Mouse (Mus musculus): ENCODE results near the gene Efna1. TPM values are rescaled to one million over a fixed set of nuclear protein-coding genes. Genes with fewer than 3 reads are reported as not detected.

The Efna1 gene
- total and polyA plus RNA-seq, 3 experiments, result not detected

DNA sequence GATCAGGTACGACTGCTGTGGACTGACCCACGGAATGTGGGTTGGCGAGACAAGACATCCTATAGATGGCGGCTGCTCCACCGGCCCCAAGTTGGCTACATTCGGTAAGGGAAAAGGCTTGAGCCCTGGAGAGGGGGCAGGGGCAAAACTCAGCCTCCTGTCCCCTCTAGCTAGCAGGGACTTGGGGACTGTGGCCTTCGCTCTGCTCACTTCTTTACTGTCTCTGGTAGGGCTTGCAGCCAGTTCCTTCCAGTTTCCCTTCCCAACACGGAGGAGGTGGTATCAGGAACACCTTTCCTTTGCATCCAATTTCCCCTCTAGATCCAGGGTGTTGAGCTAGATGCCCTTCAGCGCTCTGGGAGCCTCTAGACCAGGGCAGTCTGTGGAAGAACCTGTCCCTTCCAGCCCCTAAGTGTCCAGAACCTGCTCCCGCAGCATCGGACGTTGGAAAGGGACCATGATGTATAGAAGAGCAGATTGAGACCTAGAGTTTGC, 55.6 kb downstream of the Efna1 start:
- TF ChIP-seq MAZ (IDR thresholded peaks at IDR 0.05; ENCODE audit: low read depth, low read length) (no peak), ZNF384 (IDR thresholded peaks at IDR 0.05; ENCODE audit: low read depth, low read length) (no peak), KAT2A (conservative IDR thresholded peaks at IDR 0.05; ENCODE audit: low read depth, low read length) (no peak), TBP (IDR thresholded peaks at IDR 0.05; ENCODE audit: low read depth, low read length) (no peak), TCF12 (IDR thresholded peaks at IDR 0.05; ENCODE audit: low read depth, low read length) (no peak), JUND (IDR thresholded peaks at IDR 0.05; ENCODE audit: low read depth, low read length) (no peak), CTCF (IDR thresholded peaks at IDR 0.05 in 2 of 3, conservative IDR thresholded peaks at IDR 0.05 in 1 of 3; ENCODE audit: control insufficient read depth in 1 of 3, insufficient read depth in 1 of 3, low read depth in 2 of 3, low read length in 3 of 3, poor library complexity in 1 of 3, severe bottlenecking in 1 of 3) (no peak), ELF1 (IDR thresholded peaks at IDR 0.05; ENCODE audit: low read depth, low read length) (no peak), POLR2A (IDR thresholded peaks at IDR 0.05; ENCODE audit: control insufficient read depth in 1 of 2, insufficient read depth in 1 of 2, low read depth in 1 of 2, low read length in 2 of 2, poor library complexity in 1 of 2) (no peak), USF1 (IDR thresholded peaks at IDR 0.05; ENCODE audit: low read depth, low read length) (no peak), GABPA (IDR thresholded peaks at IDR 0.05; ENCODE audit: low read depth, low read length) (no peak)
- Histone ChIP-seq H3K27ac (ENCODE audit: control insufficient read depth, low read depth, low read length) (no peak overlapping the region), H3K79me2 (ENCODE audit: control insufficient read depth, insufficient read depth, low read length, poor library complexity) (no peaks in the 10 kb centered on the region), H3K4me3 (ENCODE audit: control insufficient read depth in 1 of 2, insufficient read depth in 1 of 2, low read depth in 2 of 2, low read length in 2 of 2) (no peak overlapping the region), H3K4me1 (ENCODE audit: control insufficient read depth in 1 of 2, insufficient read depth in 2 of 2, low read length in 2 of 2) (peaks cover 2 to 8% of the 10 kb centered on the region in 2 experiments; a peak in 3 of 4 replicates), H3K9me3 (replicated peaks; ENCODE audit: insufficient read depth, low read length) (no peaks in the 10 kb centered on the region), H3K27me3 (ENCODE audit: control insufficient read depth in 1 of 2, insufficient read depth in 2 of 2, low read length in 2 of 2) (no peaks in the 10 kb centered on the region), H3K36me3 (ENCODE audit: control insufficient read depth in 1 of 2, insufficient read depth in 2 of 2, low read length in 2 of 2) (peaks cover 0 to 2% of the 10 kb centered on the region in 2 experiments; a peak in 1 of 4 replicates), H3K9ac (ENCODE audit: control insufficient read depth, low read depth, low read length, poor library complexity, severe bottlenecking) (no peak overlapping the region)
- DNase-seq (ENCODE audit: low read depth, low spot score), result no peak

DNA sequence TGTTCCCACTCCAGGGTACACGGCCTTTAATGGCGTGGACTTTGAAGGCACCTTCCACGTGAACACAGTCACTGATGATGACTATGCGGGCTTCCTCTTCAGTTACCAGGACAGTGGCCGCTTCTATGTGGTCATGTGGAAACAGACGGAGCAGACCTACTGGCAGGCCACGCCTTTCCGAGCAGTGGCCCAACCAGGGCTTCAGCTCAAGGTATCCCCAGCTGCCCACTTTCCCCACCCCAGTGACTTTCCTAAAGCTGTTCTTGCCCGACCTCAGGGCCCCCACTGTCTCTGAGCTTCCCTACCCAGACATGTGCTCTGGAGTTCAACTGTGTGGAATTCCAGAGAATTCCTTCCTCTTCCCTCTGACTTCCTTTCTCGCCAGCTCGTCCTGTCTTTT, 56.1 kb downstream of the Efna1 start:
- Histone ChIP-seq H3K36me3 (ENCODE audit: control insufficient read depth in 1 of 2, insufficient read depth in 2 of 2, low read length in 2 of 2) (peaks cover 0 to 2% of the 10 kb centered on the region in 2 experiments; a peak in 1 of 4 replicates), H3K27me3 (ENCODE audit: control insufficient read depth in 1 of 2, insufficient read depth in 2 of 2, low read length in 2 of 2) (no peaks in the 10 kb centered on the region), H3K27ac (ENCODE audit: control insufficient read depth, low read depth, low read length) (no peak overlapping the region), H3K9ac (ENCODE audit: control insufficient read depth, low read depth, low read length, poor library complexity, severe bottlenecking) (no peak overlapping the region), H3K4me1 (ENCODE audit: control insufficient read depth in 1 of 2, insufficient read depth in 2 of 2, low read length in 2 of 2) (peaks cover 2 to 8% of the 10 kb centered on the region in 2 experiments; a peak in 3 of 4 replicates), H3K4me3 (ENCODE audit: control insufficient read depth in 1 of 2, insufficient read depth in 1 of 2, low read depth in 2 of 2, low read length in 2 of 2) (no peak overlapping the region), H3K79me2 (ENCODE audit: control insufficient read depth, insufficient read depth, low read length, poor library complexity) (no peaks in the 10 kb centered on the region), H3K9me3 (replicated peaks; ENCODE audit: insufficient read depth, low read length) (no peaks in the 10 kb centered on the region)
- no peak for TF ChIP-seq MXI1 (IDR thresholded peaks at IDR 0.05; ENCODE audit: low read depth, low read length)
- no peak for TF ChIP-seq RCOR1 (IDR thresholded peaks at IDR 0.05; ENCODE audit: low read depth, low read length)
- no peak for TF ChIP-seq BHLHE40 (IDR thresholded peaks at IDR 0.05; ENCODE audit: borderline replicate concordance, low read depth, low read length)
- TF ChIP-seq ZMIZ1 (IDR thresholded peaks at IDR 0.05; ENCODE audit: low read depth, low read length), result no peak
- TF ChIP-seq CHD1 (IDR thresholded peaks at IDR 0.05; ENCODE audit: low read depth, low read length), result no peak
- no peak for TF ChIP-seq MEF2A (IDR thresholded peaks at IDR 0.05; ENCODE audit: extremely low read depth, insufficient replicate concordance, low read depth, low read length, poor library complexity, severe bottlenecking)
- TF ChIP-seq ZNF384 (IDR thresholded peaks at IDR 0.05; ENCODE audit: low read depth, low read length), result no peak
- no peak for TF ChIP-seq TAL1 (IDR thresholded peaks at IDR 0.05; ENCODE audit: low read length)
- TF ChIP-seq ELF1 (IDR thresholded peaks at IDR 0.05; ENCODE audit: low read depth, low read length), result no peak
- TF ChIP-seq POLR2AphosphoS2 (IDR thresholded peaks at IDR 0.05; ENCODE audit: low read length), result no peak
- no peak for TF ChIP-seq CTCF (IDR thresholded peaks at IDR 0.05 in 2 of 3, conservative IDR thresholded peaks at IDR 0.05 in 1 of 3; ENCODE audit: control insufficient read depth in 1 of 3, insufficient read depth in 1 of 3, low read depth in 2 of 3, low read length in 3 of 3, poor library complexity in 1 of 3, severe bottlenecking in 1 of 3)
- DNase-seq (ENCODE audit: low read depth, low spot score), result no peak

Other genes starting within 250 kb of the Efna1 start
- 32.2 and 40.8 TPM in 2 replicates for gene Rusc1, start 187.8 kb downstream of the Efna1 start, total RNA-seq (2012; rRNA removed)
- 10 to 100 TPM in 1 of 2 experiments, not detected in 1; 58.9 TPM for gene Rusc1, start 187.8 kb downstream of the Efna1 start, polyA plus RNA-seq (2012; ENCODE audit: insufficient read depth in 1 of 2, insufficient read length in 2 of 2, low read depth in 1 of 2, low replicate concordance in 2 of 2, missing spikeins in 1 of 2)
- gene Gm43738, start 180.0 kb downstream of the Efna1 start, total RNA-seq (2012; rRNA removed), result not detected in 2 replicates
- not detected for gene Gm43738, start 180.0 kb downstream of the Efna1 start, polyA plus RNA-seq (2012; ENCODE audit: insufficient read depth in 1 of 2, insufficient read length in 2 of 2, low read depth in 1 of 2, low replicate concordance in 2 of 2, missing spikeins in 1 of 2)
- gene Fdps, start 179.2 kb downstream of the Efna1 start, total RNA-seq (2012; rRNA removed), result 239 and 267 TPM in 2 replicates
- gene Fdps, start 179.2 kb downstream of the Efna1 start, polyA plus RNA-seq (2012; ENCODE audit: insufficient read depth in 1 of 2, insufficient read length in 2 of 2, low read depth in 1 of 2, low replicate concordance in 2 of 2, missing spikeins in 1 of 2), result 100 to 1,000 TPM in 1 of 2 experiments, not detected in 1; 226 TPM
- gene Pklr, start 145.0 kb downstream of the Efna1 start, total RNA-seq (2012; rRNA removed), result 41.1 and 53.2 TPM in 2 replicates
- gene Pklr, start 145.0 kb downstream of the Efna1 start, polyA plus RNA-seq (2012; ENCODE audit: insufficient read depth in 1 of 2, insufficient read length in 2 of 2, low read depth in 1 of 2, low replicate concordance in 2 of 2, missing spikeins in 1 of 2), result 100 to 1,000 TPM; 133 to 185 TPM
- gene Hcn3, start 120.9 kb downstream of the Efna1 start, total RNA-seq (2012; rRNA removed), result 4.0 TPM in 2 replicates
- gene Hcn3, start 120.9 kb downstream of the Efna1 start, polyA plus RNA-seq (2012; ENCODE audit: insufficient read depth in 1 of 2, insufficient read length in 2 of 2, low read depth in 1 of 2, low replicate concordance in 2 of 2, missing spikeins in 1 of 2), result 1 to 10 TPM in 1 of 2 experiments, not detected in 1; 7.4 TPM
- 27.5 and 28.2 TPM in 2 replicates for gene Clk2, start 116.3 kb downstream of the Efna1 start, total RNA-seq (2012; rRNA removed)
- 100 to 1,000 TPM in 1 of 2 experiments, 10 to 100 TPM in 1; 83.6 to 138 TPM for gene Clk2, start 116.3 kb downstream of the Efna1 start, polyA plus RNA-seq (2012; ENCODE audit: insufficient read depth in 1 of 2, insufficient read length in 2 of 2, low read depth in 1 of 2, low replicate concordance in 2 of 2, missing spikeins in 1 of 2)
- gene Scamp3, start 103.7 kb downstream of the Efna1 start, total RNA-seq (2012; rRNA removed), result 78.1 and 101 TPM in 2 replicates
- 100 to 1,000 TPM in 1 of 2 experiments, not detected in 1; 287 TPM for gene Scamp3, start 103.7 kb downstream of the Efna1 start, polyA plus RNA-seq (2012; ENCODE audit: insufficient read depth in 1 of 2, insufficient read length in 2 of 2, low read depth in 1 of 2, low replicate concordance in 2 of 2, missing spikeins in 1 of 2)
- gene Fam189b, start 98.0 kb downstream of the Efna1 start, total RNA-seq (2012; rRNA removed), result 6.2 and 7.0 TPM in 2 replicates
- 10 to 100 TPM in 1 of 2 experiments, not detected in 1; 35.3 TPM for gene Fam189b, start 98.0 kb downstream of the Efna1 start, polyA plus RNA-seq (2012; ENCODE audit: insufficient read depth in 1 of 2, insufficient read length in 2 of 2, low read depth in 1 of 2, low replicate concordance in 2 of 2, missing spikeins in 1 of 2)
- gene Gba, start 78.2 kb downstream of the Efna1 start, total RNA-seq (2012; rRNA removed), result 42.8 and 49.1 TPM in 2 replicates
- gene Gba, start 78.2 kb downstream of the Efna1 start, polyA plus RNA-seq (2012; ENCODE audit: insufficient read depth in 1 of 2, insufficient read length in 2 of 2, low read depth in 1 of 2, low replicate concordance in 2 of 2, missing spikeins in 1 of 2), result 10 to 100 TPM in 1 of 2 experiments, not detected in 1; 55.0 TPM
- 1.8 and 3.4 TPM in 2 replicates for gene Thbs3, start 66.0 kb downstream of the Efna1 start, total RNA-seq (2012; rRNA removed)
- gene Thbs3, start 66.0 kb downstream of the Efna1 start, polyA plus RNA-seq (2012; ENCODE audit: insufficient read depth in 1 of 2, insufficient read length in 2 of 2, low read depth in 1 of 2, low replicate concordance in 2 of 2, missing spikeins in 1 of 2), result 1 to 10 TPM in 1 of 2 experiments, not detected in 1; 4.9 TPM
- gene Mtx1, start 54.1 kb downstream of the Efna1 start, total RNA-seq (2012; rRNA removed), result 312 and 314 TPM in 2 replicates
- 100 to 1,000 TPM in 1 of 2 experiments, not detected in 1; 369 TPM for gene Mtx1, start 54.1 kb downstream of the Efna1 start, polyA plus RNA-seq (2012; ENCODE audit: insufficient read depth in 1 of 2, insufficient read length in 2 of 2, low read depth in 1 of 2, low replicate concordance in 2 of 2, missing spikeins in 1 of 2)
- gene Muc1, start 52.1 kb downstream of the Efna1 start, total RNA-seq (2012; rRNA removed), result 0.04 and 0.13 TPM in 2 replicates
- gene Muc1, start 52.1 kb downstream of the Efna1 start, polyA plus RNA-seq (2012; ENCODE audit: insufficient read depth in 1 of 2, insufficient read length in 2 of 2, low read depth in 1 of 2, low replicate concordance in 2 of 2, missing spikeins in 1 of 2), result 1 to 10 TPM in 1 of 2 experiments, not detected in 1; 1.1 TPM
- gene Krtcap2, start 35.2 kb downstream of the Efna1 start, total RNA-seq (2012; rRNA removed), result 171 and 180 TPM in 2 replicates
- gene Krtcap2, start 35.2 kb downstream of the Efna1 start, polyA plus RNA-seq (2012; ENCODE audit: insufficient read depth in 1 of 2, insufficient read length in 2 of 2, low read depth in 1 of 2, low replicate concordance in 2 of 2, missing spikeins in 1 of 2), result 100 to 1,000 TPM in 1 of 2 experiments, not detected in 1; 497 TPM
- 2.4 and 3.3 TPM in 2 replicates for gene Trim46, start 34.8 kb downstream of the Efna1 start, total RNA-seq (2012; rRNA removed)
- 1 to 10 TPM in 1 of 2 experiments, not detected in 1; 7.7 TPM for gene Trim46, start 34.8 kb downstream of the Efna1 start, polyA plus RNA-seq (2012; ENCODE audit: insufficient read depth in 1 of 2, insufficient read length in 2 of 2, low read depth in 1 of 2, low replicate concordance in 2 of 2, missing spikeins in 1 of 2)
- gene Dpm3, start 21.8 kb downstream of the Efna1 start, total RNA-seq (2012; rRNA removed), result 246 and 271 TPM in 2 replicates
- gene Dpm3, start 21.8 kb downstream of the Efna1 start, polyA plus RNA-seq (2012; ENCODE audit: insufficient read depth in 1 of 2, insufficient read length in 2 of 2, low read depth in 1 of 2, low replicate concordance in 2 of 2, missing spikeins in 1 of 2), result 100 to 1,000 TPM in 1 of 2 experiments, not detected in 1; 237 TPM
- gene Slc50a1, start 10.6 kb downstream of the Efna1 start, total RNA-seq (2012; rRNA removed), result 17.2 and 22.5 TPM in 2 replicates
- gene Slc50a1, start 10.6 kb downstream of the Efna1 start, polyA plus RNA-seq (2012; ENCODE audit: insufficient read depth in 1 of 2, insufficient read length in 2 of 2, low read depth in 1 of 2, low replicate concordance in 2 of 2, missing spikeins in 1 of 2), result 10 to 100 TPM in 1 of 2 experiments, not detected in 1; 45.9 TPM
- 0.54 and 0.78 TPM in 2 replicates for gene Efna3, start 41.8 kb upstream of the Efna1 start, total RNA-seq (2012; rRNA removed)
- 1 to 10 TPM in 1 of 2 experiments, not detected in 1; 1.2 TPM for gene Efna3, start 41.8 kb upstream of the Efna1 start, polyA plus RNA-seq (2012; ENCODE audit: insufficient read depth in 1 of 2, insufficient read length in 2 of 2, low read depth in 1 of 2, low replicate concordance in 2 of 2, missing spikeins in 1 of 2)
- gene Efna4, start 56.9 kb upstream of the Efna1 start, total RNA-seq (2012; rRNA removed), result 1.4 and 1.9 TPM in 2 replicates
- gene Efna4, start 56.9 kb upstream of the Efna1 start, polyA plus RNA-seq (2012; ENCODE audit: insufficient read depth in 1 of 2, insufficient read length in 2 of 2, low read depth in 1 of 2, low replicate concordance in 2 of 2, missing spikeins in 1 of 2), result 1 to 10 TPM in 1 of 2 experiments, not detected in 1; 4.5 TPM
- gene Adam15, start 68.9 kb upstream of the Efna1 start, total RNA-seq (2012; rRNA removed), result 15.3 and 16.9 TPM in 2 replicates
- 10 to 100 TPM in 1 of 2 experiments, not detected in 1; 43.2 TPM for gene Adam15, start 68.9 kb upstream of the Efna1 start, polyA plus RNA-seq (2012; ENCODE audit: insufficient read depth in 1 of 2, insufficient read length in 2 of 2, low read depth in 1 of 2, low replicate concordance in 2 of 2, missing spikeins in 1 of 2)
- gene Dcst2, start 80.8 kb upstream of the Efna1 start, total RNA-seq (2012; rRNA removed), result not detected in 2 replicates
- under 1 TPM in 1 of 2 experiments, not detected in 1; 0.06 TPM for gene Dcst2, start 80.8 kb upstream of the Efna1 start, polyA plus RNA-seq (2012; ENCODE audit: insufficient read depth in 1 of 2, insufficient read length in 2 of 2, low read depth in 1 of 2, low replicate concordance in 2 of 2, missing spikeins in 1 of 2)
- gene Dcst1, start 84.1 kb upstream of the Efna1 start, total RNA-seq (2012; rRNA removed), result 0.08 TPM in 1 of 2 replicates, not detected in the other
- under 1 TPM in 1 of 2 experiments, not detected in 1; 0.29 TPM for gene Dcst1, start 84.1 kb upstream of the Efna1 start, polyA plus RNA-seq (2012; ENCODE audit: insufficient read depth in 1 of 2, insufficient read length in 2 of 2, low read depth in 1 of 2, low replicate concordance in 2 of 2, missing spikeins in 1 of 2)
- gene Zbtb7b, start 113.6 kb upstream of the Efna1 start, total RNA-seq (2012; rRNA removed), result 8.1 and 8.5 TPM in 2 replicates
- gene Zbtb7b, start 113.6 kb upstream of the Efna1 start, polyA plus RNA-seq (2012; ENCODE audit: insufficient read depth in 1 of 2, insufficient read length in 2 of 2, low read depth in 1 of 2, low replicate concordance in 2 of 2, missing spikeins in 1 of 2), result 10 to 100 TPM in 1 of 2 experiments, not detected in 1; 20.1 TPM
- not detected in 2 replicates for gene Lenep, start 121.7 kb upstream of the Efna1 start, total RNA-seq (2012; rRNA removed)
- gene Lenep, start 121.7 kb upstream of the Efna1 start, polyA plus RNA-seq (2012; ENCODE audit: insufficient read depth in 1 of 2, insufficient read length in 2 of 2, low read depth in 1 of 2, low replicate concordance in 2 of 2, missing spikeins in 1 of 2), result not detected
- gene Flad1, start 130.7 kb upstream of the Efna1 start, total RNA-seq (2012; rRNA removed), result 38.0 and 42.9 TPM in 2 replicates
- gene Flad1, start 130.7 kb upstream of the Efna1 start, polyA plus RNA-seq (2012; ENCODE audit: insufficient read depth in 1 of 2, insufficient read length in 2 of 2, low read depth in 1 of 2, low replicate concordance in 2 of 2, missing spikeins in 1 of 2), result 10 to 100 TPM in 1 of 2 experiments, not detected in 1; 54.2 TPM
- gene Cks1b, start 137.2 kb upstream of the Efna1 start, total RNA-seq (2012; rRNA removed), result 271 and 292 TPM in 2 replicates
- 100 to 1,000 TPM; 177 to 438 TPM for gene Cks1b, start 137.2 kb upstream of the Efna1 start, polyA plus RNA-seq (2012; ENCODE audit: insufficient read depth in 1 of 2, insufficient read length in 2 of 2, low read depth in 1 of 2, low replicate concordance in 2 of 2, missing spikeins in 1 of 2)
- 41.9 and 49.2 TPM in 2 replicates for gene Shc1, start 137.3 kb upstream of the Efna1 start, total RNA-seq (2012; rRNA removed)
- 10 to 100 TPM in 1 of 2 experiments, not detected in 1; 79.8 TPM for gene Shc1, start 137.3 kb upstream of the Efna1 start, polyA plus RNA-seq (2012; ENCODE audit: insufficient read depth in 1 of 2, insufficient read length in 2 of 2, low read depth in 1 of 2, low replicate concordance in 2 of 2, missing spikeins in 1 of 2)
- 50.8 and 61.1 TPM in 2 replicates for gene Pygo2, start 149.1 kb upstream of the Efna1 start, total RNA-seq (2012; rRNA removed)
- gene Pygo2, start 149.1 kb upstream of the Efna1 start, polyA plus RNA-seq (2012; ENCODE audit: insufficient read depth in 1 of 2, insufficient read length in 2 of 2, low read depth in 1 of 2, low replicate concordance in 2 of 2, missing spikeins in 1 of 2), result 10 to 100 TPM in 1 of 2 experiments, not detected in 1; 50.3 TPM
- gene Pbxip1, start 155.6 kb upstream of the Efna1 start, total RNA-seq (2012; rRNA removed), result 4.8 and 7.6 TPM in 2 replicates
- 10 to 100 TPM in 1 of 2 experiments, not detected in 1; 10.7 TPM for gene Pbxip1, start 155.6 kb upstream of the Efna1 start, polyA plus RNA-seq (2012; ENCODE audit: insufficient read depth in 1 of 2, insufficient read length in 2 of 2, low read depth in 1 of 2, low replicate concordance in 2 of 2, missing spikeins in 1 of 2)
- 53.6 and 63.6 TPM in 2 replicates for gene Pmvk, start 173.4 kb upstream of the Efna1 start, total RNA-seq (2012; rRNA removed)
- gene Pmvk, start 173.4 kb upstream of the Efna1 start, polyA plus RNA-seq (2012; ENCODE audit: insufficient read depth in 1 of 2, insufficient read length in 2 of 2, low read depth in 1 of 2, low replicate concordance in 2 of 2, missing spikeins in 1 of 2), result 10 to 100 TPM in 1 of 2 experiments, not detected in 1; 75.7 TPM
- gene Kcnn3, start 239.0 kb upstream of the Efna1 start, total RNA-seq (2012; rRNA removed), result not detected in 2 replicates
- under 1 TPM in 1 of 2 experiments, not detected in 1; 0.04 TPM for gene Kcnn3, start 239.0 kb upstream of the Efna1 start, polyA plus RNA-seq (2012; ENCODE audit: insufficient read depth in 1 of 2, insufficient read length in 2 of 2, low read depth in 1 of 2, low replicate concordance in 2 of 2, missing spikeins in 1 of 2)

Measured in MEL (cell line).